Mouse (Mus musculus): ENCODE measurements around the gene Aloxe3. TPM values are rescaled to one million over a fixed set of nuclear protein-coding genes. Genes with fewer than 3 reads are reported as not detected.
"Not testable (repeated sequence)": the region's sequence is repeated elsewhere in the genome, so short reads cannot be mapped to it uniquely, and the experiment has no call there.

The Aloxe3 gene
- polyA plus RNA-seq, 1 experiment from 2014 or later, result not detected

- Histone ChIP-seq H3K27ac (peak within 1 kb of the TSS; percentile 95), H3K36me3 (ENCODE audit: poor library complexity, severe bottlenecking) (peaks cover 26% of the 10 kb centered on the region), H3K27me3 (no peaks in the 10 kb centered on the region), H3K4me3 (peak within 1 kb of the TSS; percentile 99), H3K4me2 (peak within 1 kb of the TSS; percentile 99), H3K9ac (peak within 1 kb of the TSS; percentile 99), H3K9me3 (replicated peaks) (no peaks in the 10 kb centered on the region), H3K4me1 (peaks cover 27% of the 10 kb centered on the region)
- ATAC-seq, result peak; percentile 93
- 1% methylated on average over 49 of the region's 67 CpGs for whole genome bisulfite sequencing
Measured at GRCm38 (mm10) chr11:69088103-69088855, 37.4 kb upstream of the Aloxe3 start, which contains the start of gene Vamp2. Gene Vamp2 (plus strand): TSS chr11:69088490.

- Histone ChIP-seq H3K9me3 (replicated peaks) (no peaks in the 10 kb centered on the region), H3K4me3 (peak overlapping the region; percentile 99), H3K27ac (peak overlapping the region; percentile 95), H3K27me3 (no peaks in the 10 kb centered on the region), H3K4me2 (peak overlapping the region; percentile 99), H3K4me1 (peaks cover 29% of the 10 kb centered on the region), H3K9ac (peak overlapping the region; percentile 99), H3K36me3 (ENCODE audit: poor library complexity, severe bottlenecking) (peaks cover 26% of the 10 kb centered on the region)
- peak; percentile 36 for ATAC-seq
- WGBS, result 12% methylated on average over 25 of the region's 25 CpGs
Measured at GRCm38 (mm10) chr11:69088856-69089615, 36.7 kb upstream of the Aloxe3 start.

- Histone ChIP-seq H3K36me3 (ENCODE audit: poor library complexity, severe bottlenecking) (peaks cover 26% of the 10 kb centered on the region), H3K9me3 (replicated peaks) (no peaks in the 10 kb centered on the region), H3K27me3 (no peaks in the 10 kb centered on the region), H3K9ac (peak overlapping the region; percentile 99), H3K27ac (no peak overlapping the region; the same call in 1 of the 2 replicates), H3K4me1 (peaks cover 34% of the 10 kb centered on the region), H3K4me2 (peak overlapping the region; percentile 99), H3K4me3 (peak overlapping the region; percentile 99)
- 88% methylated on average over 12 of the region's 12 CpGs for WGBS
- no peak for ATAC-seq
Measured at GRCm38 (mm10) chr11:69089616-69090290, 35.9 kb upstream of the Aloxe3 start.

GRCm38 (mm10) chr11:69090367-69090766 is 35.3 kb upstream of the Aloxe3 start:
- Histone ChIP-seq H3K27me3 (no peaks in the 10 kb centered on the region), H3K27ac (no peak overlapping the region; the same call in none of the 2 replicates), H3K36me3 (ENCODE audit: poor library complexity, severe bottlenecking) (peaks cover 26% of the 10 kb centered on the region), H3K4me3 (no peak overlapping the region), H3K4me1 (peaks cover 36% of the 10 kb centered on the region), H3K4me2 (peak overlapping the region; percentile 99), H3K9ac (peak overlapping the region; percentile 99), H3K9me3 (replicated peaks) (no peaks in the 10 kb centered on the region)
- 64% methylated on average over 5 of the region's 6 CpGs for WGBS
- ATAC-seq, result no peak

- no peak for ATAC-seq
- no peak overlapping the region for H3K4me2 ChIP-seq
Measured at GRCm38 (mm10) chr11:69091566-69092385, 33.9 kb upstream of the Aloxe3 start.

GRCm38 (mm10) chr11:69092386-69092751 is 33.3 kb upstream of the Aloxe3 start:
- Histone ChIP-seq H3K9me3 (replicated peaks) (no peaks in the 10 kb centered on the region), H3K4me1 (peaks cover 54% of the 10 kb centered on the region), H3K27me3 (no peaks in the 10 kb centered on the region), H3K27ac (no peak overlapping the region), H3K4me2 (no peak overlapping the region), H3K9ac (no peak overlapping the region), H3K4me3 (no peak overlapping the region), H3K36me3 (ENCODE audit: poor library complexity, severe bottlenecking) (peaks cover 26% of the 10 kb centered on the region)
- ATAC-seq, result no peak
- 2% methylated on average over 3 of the region's 3 CpGs for WGBS

More at GRCm38 (mm10) chr11:69091566-69092385, 33.9 kb upstream of the Aloxe3 start:
- no peak overlapping the region for H3K27ac ChIP-seq
- peaks cover 26% of the 10 kb centered on the region for H3K36me3 ChIP-seq (ENCODE audit: poor library complexity, severe bottlenecking)
- no peaks in the 10 kb centered on the region for H3K27me3 ChIP-seq
- no peaks in the 10 kb centered on the region for H3K9me3 ChIP-seq (replicated peaks)
- no peak overlapping the region for H3K4me3 ChIP-seq
- no peak overlapping the region for H3K9ac ChIP-seq
- WGBS, result 66% methylated on average over 7 of the region's 7 CpGs
- peaks cover 50% of the 10 kb centered on the region for H3K4me1 ChIP-seq

- H3K4me3 ChIP-seq, result no peak overlapping the region
- no peaks in the 10 kb centered on the region for H3K9me3 ChIP-seq (replicated peaks)
- no peak for ATAC-seq
- no peaks in the 10 kb centered on the region for H3K27me3 ChIP-seq
- 91% methylated on average over 4 of the region's 4 CpGs for WGBS
- H3K4me2 ChIP-seq, result no peak overlapping the region
- no peak overlapping the region for H3K27ac ChIP-seq
- peaks cover 26% of the 10 kb centered on the region for H3K36me3 ChIP-seq (ENCODE audit: poor library complexity, severe bottlenecking)
- peaks cover 58% of the 10 kb centered on the region for H3K4me1 ChIP-seq
- no peak overlapping the region for H3K9ac ChIP-seq
Measured at GRCm38 (mm10) chr11:69092871-69093270, 32.8 kb upstream of the Aloxe3 start.

GRCm38 (mm10) chr11:69093856-69094255 is 31.8 kb upstream of the Aloxe3 start:
- not testable (repeated sequence) for H3K9ac ChIP-seq; H3K4me2 ChIP-seq; H3K9me3 ChIP-seq (replicated peaks); H3K27ac ChIP-seq; ATAC-seq; H3K4me3 ChIP-seq; H3K27me3 ChIP-seq
- WGBS, result 88% methylated on average over 7 of the region's 7 CpGs
- Histone ChIP-seq H3K36me3 (ENCODE audit: poor library complexity, severe bottlenecking) (peaks cover 26% of the 10 kb centered on the region), H3K4me1 (peaks cover 65% of the 10 kb centered on the region)

GRCm38 (mm10) chr11:69094697-69095429 is 30.8 kb upstream of the Aloxe3 start, which contains the start of gene Per1:
Gene Per1 (plus strand): TSS chr11:69095217.
- peak within 1 kb of the TSS; percentile 53 for H3K9ac ChIP-seq
- H3K4me1 ChIP-seq, result peaks cover 64% of the 10 kb centered on the region
- peak within 1 kb of the TSS; percentile 75 for H3K27ac ChIP-seq
- H3K36me3 ChIP-seq (ENCODE audit: poor library complexity, severe bottlenecking), result peaks cover 22% of the 10 kb centered on the region
- no peaks in the 10 kb centered on the region for H3K27me3 ChIP-seq
- peak within 1 kb of the TSS; percentile 93 for H3K4me2 ChIP-seq
- under 1% methylated on average over 37 of the region's 37 CpGs for WGBS
- peak within 1 kb of the TSS; percentile 43 for H3K4me3 ChIP-seq
- H3K9me3 ChIP-seq (replicated peaks), result no peaks in the 10 kb centered on the region
- ATAC-seq, result peak; percentile 95

GRCm38 (mm10) chr11:69095511-69096231 is 30.0 kb upstream of the Aloxe3 start:
- H3K9me3 ChIP-seq (replicated peaks), result no peaks in the 10 kb centered on the region
- no peaks in the 10 kb centered on the region for H3K27me3 ChIP-seq
- H3K4me2 ChIP-seq, result peak overlapping the region; percentile 93
- H3K9ac ChIP-seq, result peak overlapping the region; percentile 53
- ATAC-seq, result no peak
- H3K4me1 ChIP-seq, result peaks cover 64% of the 10 kb centered on the region
- peaks cover 18% of the 10 kb centered on the region; the same call in 1 of the 2 replicates for H3K36me3 ChIP-seq (ENCODE audit: poor library complexity, severe bottlenecking)
- H3K27ac ChIP-seq, result peak overlapping the region; percentile 54; the same call in 1 of the 2 replicates
- WGBS, result 2% methylated on average over 27 of the region's 27 CpGs
- peak overlapping the region; percentile 43 for H3K4me3 ChIP-seq
